ENCODE assay signal across 8 mouse cellular contexts in the genomic region with DNA sequence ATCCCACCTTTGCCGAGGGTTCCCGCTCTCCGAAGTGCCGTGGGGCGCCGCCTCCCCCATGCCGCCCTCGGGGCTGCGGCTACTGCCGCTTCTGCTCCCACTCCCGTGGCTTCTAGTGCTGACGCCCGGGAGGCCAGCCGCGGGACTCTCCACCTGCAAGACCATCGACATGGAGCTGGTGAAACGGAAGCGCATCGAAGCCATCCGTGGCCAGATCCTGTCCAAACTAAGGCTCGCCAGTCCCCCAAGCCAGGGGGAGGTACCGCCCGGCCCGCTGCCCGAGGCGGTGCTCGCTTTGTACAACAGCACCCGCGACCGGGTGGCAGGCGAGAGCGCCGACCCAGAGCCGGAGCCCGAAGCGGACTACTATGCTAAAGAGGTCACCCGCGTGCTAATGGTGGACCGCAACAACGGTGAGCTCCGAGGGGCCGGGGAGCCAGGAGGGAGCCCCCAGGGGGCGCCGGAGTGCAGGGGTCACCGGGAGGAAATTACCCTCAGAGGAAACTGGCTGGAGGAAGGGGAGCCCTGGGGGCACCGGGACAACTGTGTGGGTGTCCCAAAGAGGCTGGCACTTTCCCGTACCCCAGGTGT. TPM values are rescaled to one million over a fixed set of nuclear protein-coding genes. Genes with fewer than 3 reads are reported as not detected.
DNase-seq lines count a peak whose midpoint lies in the region; ATAC-seq lines count a peak whose summit lies in the region.

No protein-coding gene starts in this region.

- ATAC-seq in hindbrain, embryonic 11.5 days (ENCODE audit: low FRiP score), result no peak; the same call in 1 of the 2 replicates
- ATAC-seq in liver, embryonic 11.5 days (replicated peaks; ENCODE audit: low FRiP score), result no peak

- H3K36me3 ChIP-seq in erythroblast, embryonic 14.5 days (ENCODE audit: control insufficient read depth), result peaks cover 55% of the 10 kb centered on the region
- no peaks in the 10 kb centered on the region for H3K36me3 ChIP-seq in hindbrain, embryonic 11.5 days (ENCODE audit: control insufficient read depth, insufficient read depth, low read length)
- peaks cover 5% of the 10 kb centered on the region; the same call in 1 of the 2 replicates for H3K36me3 ChIP-seq in liver, embryonic 11.5 days (ENCODE audit: control insufficient read depth, insufficient read depth, low read length)

- DNase-seq in urinary bladder, postnatal 25 days (ENCODE audit: low spot score), result peak; percentile 57
- DNase-seq in urinary bladder, adult 2 months (ENCODE audit: low spot score), result no peak
- peak; percentile 52 for DNase-seq in hindbrain, embryonic 11.5 days (ENCODE audit: low spot score)
- peak; percentile 76 for DNase-seq in liver, embryonic 11.5 days (ENCODE audit: low spot score)
- DNase-seq in neural tube, embryonic 10.5 days (ENCODE audit: extremely low spot score, low spot score), result peak; percentile 57
- DNase-seq in thymus, postnatal 25 days, result peak; percentile 84
- no peak for DNase-seq in frontal cortex, adult 2 months (ENCODE audit: extremely low spot score in 1 of 2, low spot score in 1 of 2)

- peak overlapping the region; percentile 71 for H3K4me2 ChIP-seq in hindbrain, embryonic 11.5 days (replicated peaks; ENCODE audit: low read depth, low read length)
- H3K4me2 ChIP-seq in liver, embryonic 11.5 days, result peak overlapping the region; percentile 97

- H3K27me3 ChIP-seq in erythroblast, embryonic 14.5 days (ENCODE audit: control insufficient read depth), result no peaks in the 10 kb centered on the region; the same call in 1 of the 2 replicates
- H3K27me3 ChIP-seq in hindbrain, embryonic 11.5 days (ENCODE audit: control insufficient read depth, insufficient read depth, low read length), result peaks cover 47% of the 10 kb centered on the region
- no peaks in the 10 kb centered on the region; the same call in 1 of the 2 replicates for H3K27me3 ChIP-seq in liver, embryonic 11.5 days (replicated peaks; ENCODE audit: control insufficient read depth, insufficient read depth, low read length)

- H3K4me1 ChIP-seq in erythroblast, embryonic 14.5 days (ENCODE audit: control insufficient read depth), result peaks cover 89% of the 10 kb centered on the region
- peaks cover 12% of the 10 kb centered on the region for H3K4me1 ChIP-seq in hindbrain, embryonic 11.5 days (replicated peaks; ENCODE audit: control insufficient read depth, insufficient read depth, low read length)
- H3K4me1 ChIP-seq in liver, embryonic 11.5 days (replicated peaks; ENCODE audit: control insufficient read depth, insufficient read depth, low read length), result peaks cover 49% of the 10 kb centered on the region

- no peaks in the 10 kb centered on the region for H3K9me3 ChIP-seq in erythroblast, embryonic 14.5 days (ENCODE audit: control insufficient read depth, low read length)
- no peaks in the 10 kb centered on the region for H3K9me3 ChIP-seq in hindbrain, embryonic 11.5 days (ENCODE audit: control insufficient read depth, low read length)
- no peaks in the 10 kb centered on the region for H3K9me3 ChIP-seq in liver, embryonic 11.5 days (ENCODE audit: control insufficient read depth, low read length)

- H3K27ac ChIP-seq in hindbrain, embryonic 11.5 days (ENCODE audit: low read depth, low read length), result no peak overlapping the region
- peak overlapping the region; percentile 96 for H3K27ac ChIP-seq in liver, embryonic 11.5 days (ENCODE audit: low read depth, low read length)

- peak overlapping the region; percentile 84 for H3K4me3 ChIP-seq in erythroblast, embryonic 14.5 days (replicated peaks)
- H3K4me3 ChIP-seq in hindbrain, embryonic 11.5 days (ENCODE audit: low read depth, low read length), result peak overlapping the region; percentile 43
- H3K4me3 ChIP-seq in liver, embryonic 11.5 days (ENCODE audit: low read depth, low read length), result peak overlapping the region; percentile 80

- H3K9ac ChIP-seq in hindbrain, embryonic 11.5 days (ENCODE audit: low read depth, low read length), result peak overlapping the region; percentile 36
- H3K9ac ChIP-seq in liver, embryonic 11.5 days (ENCODE audit: low read depth, low read length), result peak overlapping the region; percentile 86

- WGBS in hindbrain, embryonic 11.5 days, result under 1% methylated on average over 47 of the region's 47 CpGs
- WGBS in liver, embryonic 11.5 days, result under 1% methylated on average over 47 of the region's 47 CpGs

RNA-seq across cellular contexts. Expression of gene Tgfb1, which starts 1.1 kb away (rescaled TPM):
- 16.2 and 27.6 TPM in 2 replicates for polyA plus RNA-seq in urinary bladder, adult 2 months (2012; rRNA removed)
- polyA plus RNA-seq in erythroblast, embryonic 14.5 days (2012), result 21.9 and 23.6 TPM in 2 replicates
- polyA plus RNA-seq in hindbrain, embryonic 11.5 days (2014; fragmentation: Nextera tagmentation; extraction: Ambion mirVana), result 1.0 and 1.1 TPM in 2 replicates
- 14.4 and 16.4 TPM in 2 replicates for polyA plus RNA-seq in liver, embryonic 11.5 days (2014; fragmentation: Nextera tagmentation; extraction: Ambion mirVana)
- polyA plus RNA-seq in frontal cortex, adult 2 months (2012; rRNA removed), result 7.0 and 7.2 TPM in 2 replicates

RNA-seq across cellular contexts. Expression of gene B9d2, which starts 7.3 kb away (rescaled TPM):
- 25.6 TPM in 2 replicates for polyA plus RNA-seq in urinary bladder, adult 2 months (2012; rRNA removed)
- 4.8 and 8.3 TPM in 2 replicates for polyA plus RNA-seq in erythroblast, embryonic 14.5 days (2012)
- polyA plus RNA-seq in hindbrain, embryonic 11.5 days (2014; fragmentation: Nextera tagmentation; extraction: Ambion mirVana), result 33.1 and 34.8 TPM in 2 replicates
- polyA plus RNA-seq in liver, embryonic 11.5 days (2014; fragmentation: Nextera tagmentation; extraction: Ambion mirVana), result 38.2 and 40.9 TPM in 2 replicates
- 54.8 and 62.4 TPM in 2 replicates for polyA plus RNA-seq in frontal cortex, adult 2 months (2012; rRNA removed)

RNA-seq across cellular contexts. Expression of gene Tmem91, which starts 12.9 kb away (rescaled TPM):
- 1.1 and 1.3 TPM in 2 replicates for polyA plus RNA-seq in urinary bladder, adult 2 months (2012; rRNA removed)
- polyA plus RNA-seq in erythroblast, embryonic 14.5 days (2012), result 0.01 and 0.11 TPM in 2 replicates
- 1.6 and 2.2 TPM in 2 replicates for polyA plus RNA-seq in hindbrain, embryonic 11.5 days (2014; fragmentation: Nextera tagmentation; extraction: Ambion mirVana)
- 2.5 and 3.3 TPM in 2 replicates for polyA plus RNA-seq in liver, embryonic 11.5 days (2014; fragmentation: Nextera tagmentation; extraction: Ambion mirVana)
- 49.8 and 52.0 TPM in 2 replicates for polyA plus RNA-seq in frontal cortex, adult 2 months (2012; rRNA removed)

RNA-seq across cellular contexts. Expression of gene Exosc5, which starts 28.9 kb away (rescaled TPM):
- polyA plus RNA-seq in urinary bladder, adult 2 months (2012; rRNA removed), result 50.4 and 64.6 TPM in 2 replicates
- polyA plus RNA-seq in erythroblast, embryonic 14.5 days (2012), result 11.8 and 15.6 TPM in 2 replicates
- polyA plus RNA-seq in hindbrain, embryonic 11.5 days (2014; fragmentation: Nextera tagmentation; extraction: Ambion mirVana), result 48.1 and 49.9 TPM in 2 replicates
- 125 and 139 TPM in 2 replicates for polyA plus RNA-seq in liver, embryonic 11.5 days (2014; fragmentation: Nextera tagmentation; extraction: Ambion mirVana)
- 33.9 TPM in 2 replicates for polyA plus RNA-seq in frontal cortex, adult 2 months (2012; rRNA removed)

RNA-seq across cellular contexts. Expression of gene Bckdha, which starts 29.1 kb away (rescaled TPM):
- 90.1 and 102 TPM in 2 replicates for polyA plus RNA-seq in urinary bladder, adult 2 months (2012; rRNA removed)
- polyA plus RNA-seq in erythroblast, embryonic 14.5 days (2012), result 2.4 and 3.2 TPM in 2 replicates
- 32.9 and 35.2 TPM in 2 replicates for polyA plus RNA-seq in hindbrain, embryonic 11.5 days (2014; fragmentation: Nextera tagmentation; extraction: Ambion mirVana)
- 34.2 and 35.5 TPM in 2 replicates for polyA plus RNA-seq in liver, embryonic 11.5 days (2014; fragmentation: Nextera tagmentation; extraction: Ambion mirVana)
- polyA plus RNA-seq in frontal cortex, adult 2 months (2012; rRNA removed), result 67.9 and 71.9 TPM in 2 replicates

Comparison
In these comparisons a context has a peak if more than half of its experiments do, and no peak if none do; other contexts are left out.
1. DNase-seq: peak in urinary bladder, postnatal 25 days (single experiment), hindbrain, embryonic 11.5 days (single experiment), liver, embryonic 11.5 days (single experiment), neural tube, embryonic 10.5 days (single experiment) and thymus, postnatal 25 days (single experiment); none in urinary bladder, adult 2 months (single experiment) and frontal cortex, adult 2 months (0 of 2).
2. RNA of gene Tmem91, which starts 12.9 kb away (polyA plus RNA-seq): 49.8 to 52.0 TPM in frontal cortex, adult 2 months; 2.5 to 3.3 TPM in liver, embryonic 11.5 days, 1.6 to 2.2 TPM in hindbrain, embryonic 11.5 days, 1.1 to 1.3 TPM in urinary bladder, adult 2 months and 0.01 to 0.11 TPM in erythroblast, embryonic 14.5 days; every median in the first group is over 10 times any median in the second.
3. Peak in every context shown above with its lines, with median percentiles within 50 percentile points of each other: H3K4me3 ChIP-seq.